Mouse (Mus musculus) MEL (cell line): ENCODE data around the gene Gm28035.

Experiments used
- BHLHE40 ChIP-seq: IDR thresholded peaks from 2 replicates; pipeline ENCODE4 v1.6.1; 2012; ENCODE audit warnings: low read depth, mild to moderate bottlenecking, inconsistent platforms, low read length, improper control_type of control experiment, borderline replicate concordance
- CTCF ChIP-seq, 3 experiments: IDR thresholded peaks in 2 of 3; conservative IDR thresholded peaks in 1 of 3; 2 replicates each; pipeline ENCODE4 v1.5.1; 2011 to 2012; ENCODE audit warnings: low read length in 3 of 3, low read depth in 2 of 3, mild to moderate bottlenecking in 2 of 3, improper control_type of control experiment in 1 of 3, inconsistent platforms in 1 of 3, mixed read lengths in 1 of 3, moderate library complexity in 1 of 3; ENCODE audit not compliant: control insufficient read depth in 1 of 3, insufficient read depth in 1 of 3, poor library complexity in 1 of 3, severe bottlenecking in 1 of 3
- GATA1 ChIP-seq: IDR thresholded peaks from 2 replicates; pipeline ENCODE4 v1.6.1; 2011; ENCODE audit warnings: low read depth, low read length, improper control_type of control experiment
- POLR2A ChIP-seq, 2 experiments: IDR thresholded peaks; 2 replicates each; pipeline ENCODE4 v1.6.1; 2011 to 2012; ENCODE audit warnings: low read length in 2 of 2, mild to moderate bottlenecking in 2 of 2, control low read depth in 1 of 2, improper control_type of control experiment in 1 of 2, low read depth in 1 of 2, moderate library complexity in 1 of 2; ENCODE audit not compliant: control insufficient read depth in 1 of 2, insufficient read depth in 1 of 2, poor library complexity in 1 of 2
- RAD21 ChIP-seq: IDR thresholded peaks from 2 replicates; pipeline ENCODE4 v1.6.1; 2011; ENCODE audit warnings: mild to moderate bottlenecking, low read depth, low read length, improper control_type of control experiment
- TBP ChIP-seq: IDR thresholded peaks from 2 replicates; pipeline ENCODE4 v1.8.0; 2011; ENCODE audit warnings: low read depth, low read length, improper control_type of control experiment
- TCF12 ChIP-seq: IDR thresholded peaks from 2 replicates; pipeline ENCODE4 v1.6.1; 2014; ENCODE audit warnings: low read depth, mild to moderate bottlenecking, inconsistent platforms, low read length, improper control_type of control experiment, moderate library complexity
- USF1 ChIP-seq: IDR thresholded peaks from 2 replicates; pipeline ENCODE4 v1.6.1; 2014; ENCODE audit warnings: low read depth, mild to moderate bottlenecking, inconsistent platforms, low read length, improper control_type of control experiment, moderate library complexity
- ZKSCAN1 ChIP-seq: IDR thresholded peaks from 2 replicates; pipeline ENCODE4 v1.6.1; 2012; ENCODE audit warnings: low read depth, mild to moderate bottlenecking, inconsistent platforms, low read length, improper control_type of control experiment, moderate library complexity
- ZMIZ1 ChIP-seq: IDR thresholded peaks from 2 replicates; pipeline ENCODE4 v1.6.1; 2012; ENCODE audit warnings: low read depth, mild to moderate bottlenecking, inconsistent platforms, low read length, improper control_type of control experiment, moderate library complexity

- TF ChIP-seq CTCF (IDR thresholded peaks at IDR 0.05 in 2 of 3, conservative IDR thresholded peaks at IDR 0.05 in 1 of 3; ENCODE audit: control insufficient read depth in 1 of 3, insufficient read depth in 1 of 3, low read depth in 2 of 3, low read length in 3 of 3, poor library complexity in 1 of 3, severe bottlenecking in 1 of 3), result no peak
- TF ChIP-seq POLR2A (IDR thresholded peaks at IDR 0.05; ENCODE audit: control insufficient read depth in 1 of 2, insufficient read depth in 1 of 2, low read depth in 1 of 2, low read length in 2 of 2, poor library complexity in 1 of 2), result no peak
- TF ChIP-seq ZKSCAN1, result no peak
- no peak for TF ChIP-seq TBP
- TF ChIP-seq BHLHE40, result no peak
- no peak for TF ChIP-seq TCF12
- TF ChIP-seq RAD21, result no peak
- no peak for TF ChIP-seq USF1
- no peak for TF ChIP-seq GATA1
- TF ChIP-seq ZMIZ1, result no peak
These were observed 42.3 kb upstream of the Gm28035 start for GRCm38 (mm10) chr2:30198021-30198420.
